Mouse (Mus musculus) neural tube, embryonic 12.5 days (tissue): ENCODE results near the gene Ninj1. TPM values are rescaled to one million over a fixed set of nuclear protein-coding genes. Genes with fewer than 3 reads are reported as not detected.

Experiments used
- ATAC-seq: fragments of 200-750 bp; cut with Nextera tagmentation; 2 replicates; pipeline ENCODE4 v1.8.0; 2017; ENCODE audit warnings: low read depth, mild to moderate bottlenecking, moderate TSS enrichment, moderate library complexity; ENCODE audit not compliant: low FRiP score
- H3K27ac ChIP-seq: fragments of 300-500 bp; sonication (generic); 2 replicates; pipeline ENCODE4 v1.5.1; 2016
- H3K27me3 ChIP-seq: fragments of 300-500 bp; sonication (generic); replicated peaks from 2 replicates; pipeline ENCODE4 v1.6.1; 2016; ENCODE audit warnings: mild to moderate bottlenecking
- H3K36me3 ChIP-seq: fragments of 300-500 bp; sonication (generic); 2 replicates; pipeline ENCODE4 v1.6.1; 2016; ENCODE audit warnings: mild to moderate bottlenecking
- H3K4me1 ChIP-seq: fragments of 300-500 bp; sonication (generic); 2 replicates; pipeline ENCODE4 v1.6.1; 2016
- H3K4me2 ChIP-seq: fragments of 300-500 bp; sonication (generic); replicated peaks from 2 replicates; pipeline ENCODE4 v1.6.1; 2016; ENCODE audit warnings: mild to moderate bottlenecking
- H3K4me3 ChIP-seq: fragments of 300-500 bp; sonication (generic); 2 replicates; pipeline ENCODE4 v1.5.1; 2016
- H3K9ac ChIP-seq: fragments of 300-500 bp; sonication (generic); 2 replicates; pipeline ENCODE4 v1.6.1; 2016; ENCODE audit warnings: mild to moderate bottlenecking
- H3K9me3 ChIP-seq: fragments of 300-500 bp; sonication (generic); 2 replicates; pipeline ENCODE4 v1.6.1; 2016; ENCODE audit warnings: mild to moderate bottlenecking
- WGBS: fragments of 180-500 bp; shearing (Covaris S2); methylation state at CpG from one replicate; pipeline ENCODE4 v1.1.7; 2016; 5-methylcytosine and 5-hydroxymethylcytosine counted together
- polyA plus RNA-seq: library from polyadenylated mRNA; unstranded; fragments of >200 nt; fragmentation: Nextera tagmentation; extraction: Ambion mirVana; gene quantifications from 2 replicates; pipeline ENCODE4 v1.2.1, GENCODE M21; 2016

Gene Ninj1
- polyA plus RNA-seq, 1 experiment from 2014 or later, result 21.0 TPM

- H3K27me3 ChIP-seq, result no peaks in the 10 kb centered on the region
- H3K36me3 ChIP-seq, result no peaks in the 10 kb centered on the region
- no peaks in the 10 kb centered on the region for H3K4me1 ChIP-seq
- no peak overlapping the region for H3K4me3 ChIP-seq
- peak; percentile 72 for ATAC-seq
- 12% methylated on average over 12 of the region's 12 CpGs for WGBS
- no peaks in the 10 kb centered on the region for H3K9me3 ChIP-seq
- no peak overlapping the region for H3K27ac ChIP-seq
- no peak overlapping the region for H3K9ac ChIP-seq
- H3K4me2 ChIP-seq, result no peak overlapping the region
These were observed 14.2 kb upstream of the Ninj1 start for GRCm38 (mm10) chr13:49172971-49173596.

GRCm38 (mm10) chr13:49175509-49175908, 11.8 kb upstream of the Ninj1 start:
- Histone ChIP-seq H3K4me1 (no peaks in the 10 kb centered on the region), H3K9me3 (no peaks in the 10 kb centered on the region), H3K27me3 (no peaks in the 10 kb centered on the region), H3K4me2 (no peak overlapping the region), H3K27ac (no peak overlapping the region), H3K9ac (no peak overlapping the region), H3K36me3 (no peaks in the 10 kb centered on the region), H3K4me3 (no peak overlapping the region)
- ATAC-seq, result no peak
- 84% methylated on average over 10 of the region's 10 CpGs for WGBS

DNA sequence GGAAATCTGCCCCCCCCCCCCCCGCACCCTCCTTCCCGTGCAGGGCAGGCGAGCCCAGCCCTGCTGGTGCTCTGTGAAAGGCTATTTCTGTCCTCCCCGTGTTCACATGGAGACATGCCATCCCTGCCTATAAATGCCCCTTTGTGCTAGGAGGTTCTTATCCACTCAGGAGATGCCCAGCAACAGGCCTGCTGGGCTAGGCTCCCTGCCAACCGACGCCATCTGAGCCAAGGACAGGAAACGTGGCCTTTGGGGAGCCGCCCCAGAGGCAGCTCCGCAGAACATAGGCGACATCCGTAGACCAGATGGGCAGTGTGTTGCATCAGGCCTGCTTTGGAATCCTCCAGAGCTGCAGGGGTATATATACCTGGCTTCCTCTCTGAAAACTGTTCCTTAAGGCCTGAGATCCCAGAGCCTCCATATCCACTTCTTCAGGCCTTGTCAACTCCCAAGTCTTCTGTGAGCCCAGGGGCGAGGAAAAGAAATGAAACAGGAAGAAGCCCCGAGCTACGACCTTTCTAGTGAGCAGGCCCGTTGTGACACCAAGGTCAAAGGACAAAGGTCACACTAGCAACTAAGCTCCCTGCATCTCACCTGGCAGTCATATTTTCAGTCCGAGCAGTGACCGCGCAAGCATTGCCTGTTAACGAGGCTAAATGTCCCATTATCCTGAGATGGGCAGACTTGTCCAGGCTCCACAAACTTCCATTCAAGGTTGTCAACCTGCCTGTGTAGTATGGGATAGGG, 8.3 kb upstream of the Ninj1 start:
- 73% methylated on average over 19 of the region's 19 CpGs for WGBS
- Histone ChIP-seq H3K9me3 (no peaks in the 10 kb centered on the region), H3K4me3 (no peak overlapping the region), H3K4me1 (no peaks in the 10 kb centered on the region), H3K36me3 (no peaks in the 10 kb centered on the region), H3K4me2 (no peak overlapping the region), H3K27me3 (no peaks in the 10 kb centered on the region), H3K9ac (no peak overlapping the region), H3K27ac (no peak overlapping the region)
- peak; percentile 63 for ATAC-seq

DNA sequence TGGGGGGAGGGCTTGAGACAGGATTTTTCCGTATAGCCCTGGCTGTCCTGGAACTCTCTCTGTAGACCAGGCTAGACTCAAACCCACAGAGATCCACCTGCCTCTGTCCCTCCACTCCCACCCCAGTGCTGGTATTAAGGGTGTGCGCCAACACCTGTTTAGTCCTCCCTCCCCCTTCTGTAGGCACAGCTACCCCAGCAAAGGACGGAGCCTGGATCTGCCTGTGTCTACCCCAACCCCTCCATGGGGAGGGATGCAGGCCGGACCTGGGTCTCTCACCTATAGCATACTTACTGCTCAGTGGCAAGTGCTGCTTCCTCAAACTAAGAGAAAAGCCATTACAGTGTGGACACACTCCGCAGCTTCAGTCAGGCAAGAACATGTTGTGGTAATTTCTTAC, 7.0 kb upstream of the Ninj1 start:
- no peak overlapping the region for H3K4me2 ChIP-seq
- no peaks in the 10 kb centered on the region for H3K4me1 ChIP-seq
- no peaks in the 10 kb centered on the region for H3K9me3 ChIP-seq
- H3K4me3 ChIP-seq, result no peak overlapping the region
- H3K9ac ChIP-seq, result no peak overlapping the region
- H3K27ac ChIP-seq, result no peak overlapping the region
- H3K36me3 ChIP-seq, result no peaks in the 10 kb centered on the region
- ATAC-seq, result no peak
- 81% methylated on average over 5 of the region's 5 CpGs for WGBS
- H3K27me3 ChIP-seq, result no peaks in the 10 kb centered on the region

GRCm38 (mm10) chr13:49180691-49181090, 6.6 kb upstream of the Ninj1 start:
- Histone ChIP-seq H3K36me3 (no peaks in the 10 kb centered on the region), H3K9me3 (no peaks in the 10 kb centered on the region), H3K4me3 (no peak overlapping the region), H3K4me1 (no peaks in the 10 kb centered on the region), H3K9ac (no peak overlapping the region), H3K27ac (no peak overlapping the region), H3K4me2 (no peak overlapping the region), H3K27me3 (no peaks in the 10 kb centered on the region)
- WGBS, result 47% methylated on average over 1 of the region's 1 CpGs
- ATAC-seq, result no peak

DNA sequence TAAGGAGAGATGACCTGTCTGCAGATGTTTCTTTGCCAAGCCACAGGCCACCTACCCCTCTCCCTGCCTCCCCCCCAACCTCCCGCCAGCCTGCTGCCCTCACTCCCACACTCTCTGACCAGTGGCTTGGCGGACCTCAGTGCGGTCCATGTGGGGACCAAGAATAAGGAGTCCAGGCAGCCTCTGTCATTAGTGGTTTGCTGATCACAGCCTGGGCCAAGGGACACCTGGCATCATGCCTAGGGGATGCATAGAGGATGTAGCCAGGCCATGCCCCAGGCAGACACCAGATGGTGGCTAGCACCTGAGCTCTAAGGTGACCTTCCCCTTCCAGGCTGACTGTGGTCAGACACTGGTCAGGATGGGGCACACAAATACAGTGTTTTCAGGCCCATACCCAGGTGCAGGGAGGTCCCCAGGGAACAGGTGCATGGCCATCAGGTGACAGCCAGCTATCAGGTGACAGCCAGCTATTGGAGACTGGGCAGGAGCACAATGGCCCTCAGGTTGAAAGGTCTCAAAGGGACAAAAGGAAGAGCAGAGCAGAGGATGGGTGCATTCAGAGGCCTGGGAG, 5.8 kb upstream of the Ninj1 start:
- ATAC-seq, result no peak
- Histone ChIP-seq H3K36me3 (no peaks in the 10 kb centered on the region), H3K9ac (no peak overlapping the region), H3K4me1 (peaks cover 2% of the 10 kb centered on the region; the same call in 1 of the 2 replicates), H3K27ac (no peak overlapping the region), H3K4me3 (no peak overlapping the region), H3K27me3 (no peaks in the 10 kb centered on the region), H3K4me2 (no peak overlapping the region), H3K9me3 (no peaks in the 10 kb centered on the region)
- 93% methylated on average over 3 of the region's 3 CpGs for WGBS

DNA sequence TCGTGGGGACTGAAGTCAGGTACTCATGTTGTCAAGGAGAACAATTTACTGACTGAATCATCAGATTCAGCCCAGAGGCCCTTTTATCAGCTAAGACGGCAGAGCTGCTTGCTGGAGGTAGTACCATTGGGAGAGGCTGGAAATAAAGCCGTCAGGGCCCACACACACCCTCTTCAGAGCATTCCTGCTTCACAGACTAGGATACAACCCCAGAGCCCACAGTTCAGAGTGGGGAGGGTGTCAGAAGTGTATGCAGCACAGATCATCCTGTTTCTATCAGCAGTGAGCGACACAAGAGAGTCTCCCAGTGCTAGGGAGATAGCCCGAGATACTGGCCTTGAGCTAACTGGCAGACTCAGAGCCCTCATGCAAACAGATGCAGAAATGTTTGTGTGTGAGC, 4.1 kb upstream of the Ninj1 start:
- WGBS, result 62% methylated on average over 5 of the region's 5 CpGs
- no peak for ATAC-seq
- no peak overlapping the region for H3K27ac ChIP-seq

DNA sequence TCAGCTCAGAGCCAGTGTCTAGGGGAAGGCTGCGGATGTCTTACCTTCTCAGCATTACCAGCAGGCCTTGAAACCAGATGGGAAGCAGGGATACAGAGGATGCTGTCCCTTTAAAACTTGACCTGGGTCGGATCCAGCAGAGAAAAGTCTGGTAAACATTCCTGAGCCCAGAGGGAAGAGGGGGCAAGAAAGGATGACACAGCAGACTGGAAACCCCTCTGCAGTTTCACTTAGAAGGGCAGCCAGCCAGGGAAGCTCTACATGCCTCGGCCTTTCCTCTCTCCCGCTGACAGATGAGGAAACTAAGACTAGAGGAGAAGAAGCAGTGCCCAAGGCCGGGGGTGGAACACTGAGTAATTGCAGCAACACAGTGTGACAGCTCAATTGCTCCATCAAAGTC, 3.6 kb upstream of the Ninj1 start:
- Histone ChIP-seq H3K9ac (no peak overlapping the region), H3K4me2 (no peak overlapping the region), H3K4me3 (no peak overlapping the region), H3K27me3 (no peaks in the 10 kb centered on the region), H3K9me3 (no peaks in the 10 kb centered on the region), H3K27ac (no peak overlapping the region), H3K4me1 (peaks cover 21% of the 10 kb centered on the region), H3K36me3 (no peaks in the 10 kb centered on the region)
- no peak for ATAC-seq
- WGBS, result 61% methylated on average over 5 of the region's 5 CpGs

More for the DNA sequence above, 4.1 kb upstream of the Ninj1 start:
- Histone ChIP-seq H3K4me3 (no peak overlapping the region), H3K4me1 (peaks cover 16% of the 10 kb centered on the region), H3K36me3 (no peaks in the 10 kb centered on the region), H3K9ac (0 out of 2 replicates have a peak overlapping the region, but pooled peaks have one; percentile 18), H3K4me2 (no peak overlapping the region), H3K9me3 (no peaks in the 10 kb centered on the region), H3K27me3 (no peaks in the 10 kb centered on the region)

GRCm38 (mm10) chr13:49186798-49187287, 442 bp upstream of the Ninj1 start:
- H3K36me3 ChIP-seq, result no peaks in the 10 kb centered on the region
- 20% methylated on average over 11 of the region's 11 CpGs for WGBS
- H3K27ac ChIP-seq, result no peak overlapping the region
- peak overlapping the region; percentile 99 for H3K4me2 ChIP-seq
- H3K4me3 ChIP-seq, result peak overlapping the region; percentile 64
- peak overlapping the region; percentile 64 for H3K9ac ChIP-seq
- peak; percentile 6; the same call in 1 of the 2 replicates for ATAC-seq
- peaks cover 36% of the 10 kb centered on the region for H3K4me1 ChIP-seq
- no peaks in the 10 kb centered on the region for H3K9me3 ChIP-seq
- H3K27me3 ChIP-seq, result no peaks in the 10 kb centered on the region

GRCm38 (mm10) chr13:49188219-49188965, 1.1 kb downstream of the Ninj1 start:
- 25% methylated on average over 15 of the region's 15 CpGs for WGBS
- H3K9me3 ChIP-seq, result no peaks in the 10 kb centered on the region
- H3K27ac ChIP-seq, result no peak overlapping the region
- peak overlapping the region; percentile 64; the same call in 1 of the 2 replicates for H3K9ac ChIP-seq
- H3K4me2 ChIP-seq, result peak overlapping the region; percentile 99
- H3K4me3 ChIP-seq, result peak overlapping the region; percentile 64
- ATAC-seq, result no peak
- H3K27me3 ChIP-seq, result no peaks in the 10 kb centered on the region
- H3K36me3 ChIP-seq, result no peaks in the 10 kb centered on the region
- H3K4me1 ChIP-seq, result peaks cover 43% of the 10 kb centered on the region

GRCm38 (mm10) chr13:49188966-49189360, 1.7 kb downstream of the Ninj1 start:
- Histone ChIP-seq H3K36me3 (no peaks in the 10 kb centered on the region), H3K4me2 (peak overlapping the region; percentile 99; the same call in 1 of the 2 replicates), H3K27me3 (no peaks in the 10 kb centered on the region), H3K27ac (no peak overlapping the region), H3K9me3 (no peaks in the 10 kb centered on the region), H3K4me1 (peaks cover 43% of the 10 kb centered on the region), H3K9ac (no peak overlapping the region), H3K4me3 (no peak overlapping the region)
- 70% methylated on average over 2 of the region's 2 CpGs for WGBS
- no peak for ATAC-seq
